Mouse (Mus musculus): ENCODE measurements around the gene Ctnnd1. TPM values are rescaled to one million over a fixed set of nuclear protein-coding genes. Genes with fewer than 3 reads are reported as not detected.

The Ctnnd1 gene
- total RNA-seq, 2 experiments from 2014 or later = 23.2 to 29.2 TPM

- no peak for DNase-seq (ENCODE audit: low spot score)
Measured at GRCm38 (mm10) chr2:84647051-84647568, 3.5 kb downstream of the Ctnnd1 start.

GRCm38 (mm10) chr2:84646138-84646537 is 4.4 kb downstream of the Ctnnd1 start:
- DNase-seq (ENCODE audit: low spot score) = no peak

- no peak for DNase-seq (ENCODE audit: low spot score)
Measured at GRCm38 (mm10) chr2:84640833-84641232, 9.7 kb downstream of the Ctnnd1 start.

- DNase-seq (ENCODE audit: low spot score) = no peak
Measured at GRCm38 (mm10) chr2:84638428-84639220, 11.9 kb downstream of the Ctnnd1 start.

- DNase-seq (ENCODE audit: low spot score) = no peak
Measured at GRCm38 (mm10) chr2:84637452-84638165, 13.0 kb downstream of the Ctnnd1 start.

- peak; percentile 30 for DNase-seq (ENCODE audit: low spot score)
Measured at GRCm38 (mm10) chr2:84636231-84636741, 14.3 kb downstream of the Ctnnd1 start.

- DNase-seq (ENCODE audit: low spot score) = peak; percentile 84
Measured at GRCm38 (mm10) chr2:84635611-84636010, 15.0 kb downstream of the Ctnnd1 start.

GRCm38 (mm10) chr2:84634934-84635482 is 15.6 kb downstream of the Ctnnd1 start:
- DNase-seq (ENCODE audit: low spot score) = no peak

GRCm38 (mm10) chr2:84634006-84634405 is 16.6 kb downstream of the Ctnnd1 start:
- no peak for DNase-seq (ENCODE audit: low spot score)

GRCm38 (mm10) chr2:84632999-84633398 is 17.6 kb downstream of the Ctnnd1 start:
- no peak for DNase-seq (ENCODE audit: low spot score)

- no peak for DNase-seq (ENCODE audit: low spot score)
Measured at GRCm38 (mm10) chr2:84632001-84632400, 18.6 kb downstream of the Ctnnd1 start.

- DNase-seq (ENCODE audit: low spot score) = no peak
Measured at GRCm38 (mm10) chr2:84627036-84627435, 23.5 kb downstream of the Ctnnd1 start.

- DNase-seq (ENCODE audit: low spot score) = no peak
Measured at GRCm38 (mm10) chr2:84626366-84626975, 24.1 kb downstream of the Ctnnd1 start.

GRCm38 (mm10) chr2:84624201-84624600 is 26.4 kb downstream of the Ctnnd1 start:
- no peak for DNase-seq (ENCODE audit: low spot score)

GRCm38 (mm10) chr2:84623428-84624119 is 27.0 kb downstream of the Ctnnd1 start:
- DNase-seq (ENCODE audit: low spot score) = no peak

GRCm38 (mm10) chr2:84622668-84623067 is 27.9 kb downstream of the Ctnnd1 start:
- no peak for DNase-seq (ENCODE audit: low spot score)

- no peak for DNase-seq (ENCODE audit: low spot score)
Measured at GRCm38 (mm10) chr2:84619646-84620340, 30.8 kb downstream of the Ctnnd1 start.

- no peak for DNase-seq (ENCODE audit: low spot score)
Measured at GRCm38 (mm10) chr2:84618914-84619313, 31.7 kb downstream of the Ctnnd1 start.

GRCm38 (mm10) chr2:84617637-84618515 is 32.7 kb downstream of the Ctnnd1 start:
- DNase-seq (ENCODE audit: low spot score) = peak; percentile 63

Measured in gastrocnemius, adult 18-20 months (tissue).